Mouse (Mus musculus): ENCODE data around the gene Cpm.

Gene Cpm

GRCm38 (mm10) chr10:117620530-117620929, 8.8 kb upstream of the Cpm start:
- no peak for DNase-seq (ENCODE audit: low read depth, low spot score)

GRCm38 (mm10) chr10:117620934-117621501, 8.3 kb upstream of the Cpm start:
- no peak for DNase-seq (ENCODE audit: low read depth, low spot score)

- no peak for DNase-seq (ENCODE audit: low read depth, low spot score)
These were observed 7.4 kb upstream of the Cpm start for GRCm38 (mm10) chr10:117621616-117622533.

GRCm38 (mm10) chr10:117623358-117623757, 5.9 kb upstream of the Cpm start:
- DNase-seq (ENCODE audit: low read depth, low spot score) = no peak

- DNase-seq (ENCODE audit: low read depth, low spot score) = peak; percentile 35
These were observed 5.1 kb upstream of the Cpm start for GRCm38 (mm10) chr10:117624222-117624621.

GRCm38 (mm10) chr10:117624655-117625497, 4.4 kb upstream of the Cpm start:
- DNase-seq (ENCODE audit: low read depth, low spot score) = no peak

GRCm38 (mm10) chr10:117625500-117626296, 3.6 kb upstream of the Cpm start:
- peak; percentile 69 for DNase-seq (ENCODE audit: low read depth, low spot score)

GRCm38 (mm10) chr10:117626297-117626613, 3.0 kb upstream of the Cpm start:
- no peak for DNase-seq (ENCODE audit: low read depth, low spot score)

- no peak for DNase-seq (ENCODE audit: low read depth, low spot score)
These were observed 2.3 kb upstream of the Cpm start for GRCm38 (mm10) chr10:117626840-117627615.

GRCm38 (mm10) chr10:117627616-117627930, 1.7 kb upstream of the Cpm start:
- DNase-seq (ENCODE audit: low read depth, low spot score) = no peak

- no peak for DNase-seq (ENCODE audit: low read depth, low spot score)
These were observed 1.4 kb upstream of the Cpm start for GRCm38 (mm10) chr10:117627949-117628348.

- no peak for DNase-seq (ENCODE audit: low read depth, low spot score)
These were observed 734 bp upstream of the Cpm start for GRCm38 (mm10) chr10:117628363-117629168.

GRCm38 (mm10) chr10:117630176-117630575, 876 bp downstream of the Cpm start:
- DNase-seq (ENCODE audit: low read depth, low spot score) = no peak

GRCm38 (mm10) chr10:117630810-117631209, 1.5 kb downstream of the Cpm start:
- DNase-seq (ENCODE audit: low read depth, low spot score) = no peak

- no peak for DNase-seq (ENCODE audit: low read depth, low spot score)
These were observed 2.4 kb downstream of the Cpm start for GRCm38 (mm10) chr10:117631562-117632259.

- no peak for DNase-seq (ENCODE audit: low read depth, low spot score)
These were observed 3.1 kb downstream of the Cpm start for GRCm38 (mm10) chr10:117632394-117632793.

- DNase-seq (ENCODE audit: low read depth, low spot score) = no peak
These were observed 4.4 kb downstream of the Cpm start for GRCm38 (mm10) chr10:117633564-117634208.

- no peak for DNase-seq (ENCODE audit: low read depth, low spot score)
These were observed 5.2 kb downstream of the Cpm start for GRCm38 (mm10) chr10:117634323-117635030.
